Mouse (Mus musculus) granulocyte monocyte progenitor cell, adult 5-6 weeks (primary cell): ENCODE results near the gene Des. TPM values are rescaled to one million over a fixed set of nuclear protein-coding genes. Genes with fewer than 3 reads are reported as not detected.

Experiments
- ATAC-seq: replicated peaks from 2 replicates; pipeline ENCODE4 v1.8.0; 2016; ENCODE audit warnings: mild to moderate bottlenecking, moderate TSS enrichment, inconsistent platforms; ENCODE audit not compliant: poor library complexity, severe bottlenecking
- total RNA-seq, 2 experiments: library from RNA; stranded (forward) in 1 of 2; stranded (reverse) in 1 of 2; fragments of 200-712, 200-1000 nt in 1 of 2; fragments of >200 nt in 1 of 2; fragmentation: Nextera tagmentation in 1 of 2; gene quantifications; 2 replicates each; pipeline ENCODE4 v1.2.3; 2014 to 2017

The Des gene
- total RNA-seq (2014; fragmentation: Nextera tagmentation) (not detected in 2 replicates), total RNA-seq (2017) (not detected in 2 replicates)

GRCm38 (mm10) chr1:75360112-75361031 lies at the start of gene Des:
Gene Des (plus strand): TSS chr1:75360329.
- 0 out of 2 replicates have a peak, but pooled peaks have one; percentile 19 for ATAC-seq

- ATAC-seq: no peak
Measured at GRCm38 (mm10) chr1:75311694-75312093, 48.4 kb upstream of the Des start.

- ATAC-seq: no peak
Measured at GRCm38 (mm10) chr1:75315011-75315410, 45.1 kb upstream of the Des start.

GRCm38 (mm10) chr1:75315456-75316365 lies 44.4 kb upstream of the Des start:
- ATAC-seq: no peak

- ATAC-seq: peak; percentile 33
Measured at GRCm38 (mm10) chr1:75316861-75317240, 43.3 kb upstream of the Des start.

- ATAC-seq: peak; percentile 84
Measured at GRCm38 (mm10) chr1:75317241-75318201, 42.6 kb upstream of the Des start, which contains the start of gene Dnpep. Gene Dnpep (minus strand): TSS chr1:75317990.

GRCm38 (mm10) chr1:75318301-75318700 lies 41.8 kb upstream of the Des start:
- ATAC-seq: no peak

GRCm38 (mm10) chr1:75318736-75319135 lies 41.4 kb upstream of the Des start:
- no peak for ATAC-seq

- no peak for ATAC-seq
Measured at GRCm38 (mm10) chr1:75319166-75319565, 41.0 kb upstream of the Des start.

- ATAC-seq: no peak
Measured at GRCm38 (mm10) chr1:75327461-75327860, 32.7 kb upstream of the Des start.

- ATAC-seq: no peak
Measured at GRCm38 (mm10) chr1:75331271-75331670, 28.9 kb upstream of the Des start.

GRCm38 (mm10) chr1:75336461-75336860 lies 23.7 kb upstream of the Des start:
- no peak for ATAC-seq

GRCm38 (mm10) chr1:75337097-75337496 lies 23.0 kb upstream of the Des start:
- no peak for ATAC-seq

- no peak for ATAC-seq
Measured at GRCm38 (mm10) chr1:75338091-75338694, 21.9 kb upstream of the Des start.

- no peak for ATAC-seq
Measured at GRCm38 (mm10) chr1:75339337-75339736, 20.8 kb upstream of the Des start.

- ATAC-seq: no peak
Measured at GRCm38 (mm10) chr1:75340519-75340918, 19.6 kb upstream of the Des start.

- peak; percentile 77 for ATAC-seq
Measured at GRCm38 (mm10) chr1:75342874-75343416, 17.2 kb upstream of the Des start.

- ATAC-seq: no peak
Measured at GRCm38 (mm10) chr1:75344291-75345035, 15.7 kb upstream of the Des start.
